Mouse (Mus musculus) frontal cortex, postnatal 36 days (tissue): ENCODE measurements around the gene Slc17a9.
A peak's percentile ranks its signal among the peaks of the same experiment; 100 is the strongest.

ENCODE experiments used
- DNase-seq, 2 experiments: peaks; one replicate each; pipeline ENCODE4 v3.0.0; 2022; ENCODE audit warnings: low spot score in 2 of 2

Slc17a9 gene

DNA sequence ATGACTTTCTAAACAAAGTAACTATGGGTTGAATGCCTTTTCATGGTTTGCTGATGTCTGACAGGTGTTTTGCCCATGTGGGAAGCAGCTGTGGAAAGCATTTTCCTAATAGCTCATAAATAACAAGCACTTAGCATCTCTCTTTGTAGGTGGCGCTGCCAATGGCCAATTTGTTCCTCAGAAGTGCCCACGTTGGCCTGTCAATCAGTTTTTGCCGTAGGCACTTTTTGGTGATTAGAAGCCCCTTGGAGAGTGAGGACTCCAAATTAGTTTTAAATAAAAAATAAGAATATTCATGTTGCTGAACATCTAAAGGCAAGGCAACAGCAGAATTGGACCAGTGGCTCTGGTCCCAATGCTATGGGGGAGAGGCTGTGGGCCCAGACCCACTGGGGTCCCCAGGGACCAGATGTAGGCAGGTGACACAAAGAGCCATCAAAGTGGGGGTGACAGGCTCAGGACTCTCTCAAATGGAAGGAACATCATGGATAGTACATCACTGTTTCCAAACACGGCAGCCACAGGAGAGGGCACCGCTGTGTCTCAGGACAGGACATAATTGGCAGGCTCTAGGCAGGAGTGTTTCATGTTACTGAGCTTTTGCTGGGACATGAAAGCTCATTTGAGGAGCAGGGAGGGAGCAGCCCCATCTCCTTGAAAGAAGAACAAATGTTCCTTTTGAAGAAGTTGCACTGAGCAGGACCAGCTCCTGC is 30.1 kb downstream of the Slc17a9 start:
- DNase-seq, result no peak

DNA sequence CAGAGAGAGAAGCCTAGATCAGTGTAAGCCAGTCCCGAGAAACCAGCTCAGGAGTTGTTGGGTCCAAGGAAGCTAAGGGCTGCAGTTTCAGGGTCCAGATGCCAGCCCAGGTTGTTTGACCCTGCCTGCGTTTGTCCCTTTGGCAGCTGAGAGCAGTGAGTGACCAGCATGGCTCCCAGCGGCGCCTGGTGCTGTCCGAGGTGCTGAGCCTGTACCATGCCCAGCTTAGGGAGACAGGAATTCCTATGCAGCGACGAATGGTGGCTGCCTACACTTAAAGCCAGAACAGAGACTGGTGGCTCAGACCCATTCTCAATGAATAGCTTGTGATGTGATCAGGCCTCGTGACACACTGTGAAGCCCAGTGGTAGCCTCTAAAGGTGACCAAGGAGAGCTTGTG is 30.8 kb downstream of the Slc17a9 start:
- DNase-seq, result no peak

GRCm38 (mm10) chr2:180756786-180757185 is 31.7 kb downstream of the Slc17a9 start:
- DNase-seq, result no peak

GRCm38 (mm10) chr2:180758513-180759263 is 33.6 kb downstream of the Slc17a9 start:
- DNase-seq, result peak in 1 of 2 experiments; percentile 20

DNA sequence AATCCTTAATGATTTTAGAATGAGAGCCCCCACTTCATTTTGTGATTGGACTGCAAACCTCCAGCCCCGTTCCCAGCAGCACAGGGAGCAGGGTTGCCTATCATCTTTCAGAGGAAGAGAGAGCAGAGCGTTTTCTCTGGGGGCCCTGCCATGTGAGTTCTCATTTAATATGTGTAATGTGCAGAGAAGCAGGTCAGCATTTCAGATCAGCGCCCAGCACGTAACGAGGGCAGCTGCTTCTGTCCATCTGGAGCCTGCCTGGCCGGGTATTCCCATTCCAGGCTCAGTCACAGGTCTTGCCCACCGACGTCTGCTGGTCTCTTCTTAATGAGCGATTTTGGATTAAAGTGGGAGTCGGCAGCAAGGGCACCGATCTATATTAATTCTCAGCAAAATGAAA is 39.9 kb downstream of the Slc17a9 start:
- no peak for DNase-seq

GRCm38 (mm10) chr2:180765713-180766112 is 40.6 kb downstream of the Slc17a9 start:
- DNase-seq, result no peak

DNA sequence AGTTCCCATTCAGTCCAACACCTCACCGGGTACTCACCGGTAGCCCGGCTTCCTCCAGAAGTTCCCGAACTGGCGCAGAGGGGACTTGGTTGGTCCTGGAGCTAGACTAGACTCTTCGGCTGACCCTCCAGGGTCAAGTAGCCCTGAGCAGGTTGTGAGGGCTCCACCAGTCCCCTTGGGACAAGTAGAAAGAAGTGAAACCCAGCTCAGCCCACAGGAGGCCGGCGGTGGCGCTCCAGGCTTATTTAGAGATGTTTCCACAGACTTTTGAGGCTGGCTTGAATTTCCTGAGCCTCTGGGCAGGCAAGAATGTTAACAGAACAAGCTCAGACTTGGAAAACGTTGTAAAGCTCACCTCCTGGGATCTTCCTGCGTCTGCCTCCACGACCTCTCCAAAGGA is 50.2 kb downstream of the Slc17a9 start:
- DNase-seq, result no peak

DNA sequence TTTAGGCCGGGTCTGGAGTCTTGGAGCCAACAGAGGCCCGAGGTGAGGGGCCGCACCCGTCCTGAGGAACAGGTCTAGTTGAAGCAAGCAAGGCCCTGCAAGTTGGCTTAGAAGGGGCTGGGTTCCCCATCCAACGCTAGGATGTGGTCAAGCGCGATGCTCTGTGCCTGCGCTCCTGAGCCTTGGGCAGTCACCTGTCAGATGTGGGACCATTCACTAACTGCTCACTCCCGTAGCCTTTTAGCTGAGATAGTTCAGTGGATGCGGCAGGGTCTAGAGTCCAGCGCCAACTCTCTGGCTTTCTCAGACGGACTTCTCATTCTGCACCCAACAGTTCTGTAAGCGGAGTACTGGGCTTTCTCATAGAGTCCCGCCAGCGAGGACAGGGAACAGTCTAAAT is 50.6 kb downstream of the Slc17a9 start:
- no peak for DNase-seq

GRCm38 (mm10) chr2:180776793-180777192 is 51.7 kb downstream of the Slc17a9 start, which contains the start of gene Bhlhe23:
Bhlhe23 (minus strand) TSS chr2:180776900.
- no peak for DNase-seq

- DNase-seq, result peak; percentile 54 to 63
These were observed 54.4 kb downstream of the Slc17a9 start for GRCm38 (mm10) chr2:180779226-180780104.

- DNase-seq, result no peak
These were observed 55.2 kb downstream of the Slc17a9 start for GRCm38 (mm10) chr2:180780282-180780681.

GRCm38 (mm10) chr2:180786732-180787131 is 61.7 kb downstream of the Slc17a9 start:
- DNase-seq, result peak; percentile 29 to 42

GRCm38 (mm10) chr2:180787566-180788232 is 62.6 kb downstream of the Slc17a9 start:
- no peak for DNase-seq

- peak in 1 of 2 experiments; percentile 17 for DNase-seq
These were observed 63.3 kb downstream of the Slc17a9 start for GRCm38 (mm10) chr2:180788386-180788785.

DNA sequence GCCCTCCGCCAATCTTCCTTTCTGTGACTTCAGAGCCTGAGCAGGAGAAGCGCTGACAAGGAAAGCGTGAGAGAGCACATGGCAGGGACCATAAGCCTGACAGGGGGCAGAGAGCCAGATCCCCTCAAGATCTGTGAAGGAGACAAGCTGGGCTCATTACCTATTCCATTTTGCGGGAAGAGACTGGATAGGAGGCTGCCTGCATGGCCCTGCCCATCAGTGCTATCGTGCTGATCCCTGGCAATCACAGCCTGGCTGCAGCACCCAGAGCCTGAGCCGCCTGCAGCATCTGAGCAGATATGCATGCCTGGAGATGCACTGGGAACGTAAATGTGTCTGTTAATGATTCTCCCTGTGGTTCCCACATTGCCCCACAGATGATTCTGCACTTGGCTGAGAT is 63.8 kb downstream of the Slc17a9 start:
- peak in 1 of 2 experiments; percentile 19 for DNase-seq

DNA sequence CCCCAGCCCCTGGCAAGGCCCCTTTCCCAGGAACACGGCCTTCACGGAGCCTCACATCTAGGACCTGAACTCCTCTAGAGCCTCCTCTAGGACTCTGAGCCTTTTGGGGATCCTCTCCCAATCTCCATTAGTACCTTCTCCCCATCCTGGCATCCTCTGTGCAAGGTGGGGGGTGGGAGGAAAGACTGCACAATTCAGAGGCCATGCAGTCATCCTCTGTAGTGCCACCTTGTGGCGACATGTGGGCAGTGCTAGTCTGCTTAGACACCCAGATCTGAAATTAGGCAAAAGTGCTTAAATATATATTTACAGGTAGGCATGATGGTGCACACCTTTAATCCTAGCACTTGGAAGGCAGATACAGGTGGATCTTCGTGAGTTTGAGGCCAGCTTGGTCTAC is 66.6 kb downstream of the Slc17a9 start:
- DNase-seq, result peak; percentile 28 to 56
